Mouse (Mus musculus) 3134 (cell line): ENCODE results near the gene Hivep2.

Experiments
- DNase-seq: peaks from one replicate; pipeline ENCODE4 v3.0.0-alpha.2; 2011; ENCODE audit warnings: low spot score; ENCODE audit not compliant: insufficient read length; ENCODE audit errors: extremely low read depth

Gene Hivep2

GRCm38 (mm10) chr10:14072504-14072903 is 106.6 kb downstream of the Hivep2 start:
- DNase-seq: no peak

DNA sequence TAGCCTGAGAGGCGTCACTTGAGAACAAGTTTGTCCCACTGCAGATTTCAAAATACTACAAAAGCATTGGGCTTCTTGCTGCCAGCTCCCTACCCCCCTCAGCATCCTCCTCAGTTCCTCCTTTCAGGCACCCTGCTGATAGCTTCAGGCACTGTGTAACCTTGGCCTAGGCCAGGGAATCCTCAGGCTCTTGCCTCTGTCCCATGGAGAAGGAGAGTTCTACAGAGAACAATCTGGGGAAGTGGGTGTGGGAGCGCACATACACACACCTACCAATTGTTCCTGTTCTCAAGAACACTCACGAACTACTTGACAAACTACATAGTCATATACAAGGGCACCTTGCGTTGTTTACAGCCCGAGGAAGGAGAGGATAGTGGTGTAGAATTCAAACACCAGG is 109.9 kb downstream of the Hivep2 start:
- no peak for DNase-seq

GRCm38 (mm10) chr10:14076880-14077279 is 111.0 kb downstream of the Hivep2 start:
- no peak for DNase-seq

DNA sequence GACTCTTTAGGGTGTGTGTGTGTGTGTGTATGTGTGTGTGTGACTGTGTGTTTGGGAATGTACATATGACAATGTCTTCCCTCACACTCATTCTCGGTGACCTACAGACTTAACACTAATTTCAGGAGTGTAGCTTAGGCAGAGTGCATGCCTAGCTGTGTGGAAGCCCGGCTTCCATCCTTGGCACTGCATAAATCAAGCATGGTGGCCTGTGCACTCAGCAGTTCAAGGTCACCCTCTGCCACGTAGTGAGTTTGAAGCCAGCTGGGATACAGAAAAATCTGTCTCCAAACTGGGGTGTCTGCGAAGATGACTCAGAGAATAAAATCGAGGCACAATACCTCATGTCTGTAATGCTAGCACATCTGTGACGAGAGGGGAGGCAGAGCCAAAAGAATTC is 115.0 kb downstream of the Hivep2 start:
- DNase-seq: no peak

DNA sequence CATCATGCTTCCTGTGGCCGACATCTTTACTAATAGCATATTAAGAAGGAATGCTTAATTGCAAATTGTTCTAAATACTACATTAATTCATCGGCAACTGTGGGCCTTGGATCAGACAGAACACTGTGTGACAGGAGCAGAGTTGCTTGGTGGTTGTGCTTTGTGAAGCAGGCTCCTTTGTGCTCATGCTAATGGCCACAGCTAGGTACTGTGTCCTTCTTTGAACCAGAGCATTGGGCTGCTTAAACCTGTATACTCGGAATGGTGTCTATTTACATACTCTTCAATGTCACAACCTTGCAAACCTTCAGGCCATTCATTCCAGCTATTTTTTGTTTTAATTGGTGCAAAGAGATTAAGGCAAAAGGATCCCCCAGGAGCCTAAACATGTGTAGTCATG is 115.9 kb downstream of the Hivep2 start:
- no peak for DNase-seq

DNA sequence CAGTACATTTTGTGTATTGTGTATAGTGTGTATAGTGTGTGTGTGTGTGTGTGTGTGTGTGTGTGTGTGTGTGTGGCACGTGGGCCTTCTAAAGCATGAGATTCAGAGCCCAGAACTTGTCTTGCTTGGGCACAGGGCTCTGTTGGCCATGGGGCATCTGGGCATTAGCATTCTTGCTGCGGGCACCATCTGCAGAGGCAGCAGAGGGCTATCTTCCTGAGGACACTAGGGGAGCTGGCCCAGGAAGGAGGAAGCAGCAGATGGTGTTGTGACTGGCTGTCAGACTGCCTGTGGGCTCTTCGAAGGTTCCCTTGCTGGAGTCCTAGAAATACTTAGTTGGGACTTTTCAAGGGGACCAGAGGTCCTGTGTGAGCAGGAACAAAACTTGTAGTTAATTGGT is 116.4 kb downstream of the Hivep2 start:
- DNase-seq: no peak

- no peak for DNase-seq
These were observed 119.4 kb downstream of the Hivep2 start for GRCm38 (mm10) chr10:14085241-14085659.

- DNase-seq: peak; percentile 9
These were observed 120.1 kb downstream of the Hivep2 start for GRCm38 (mm10) chr10:14085882-14086515.

- no peak for DNase-seq
These were observed 121.4 kb downstream of the Hivep2 start for GRCm38 (mm10) chr10:14087316-14087715.

- no peak for DNase-seq
These were observed 123.6 kb downstream of the Hivep2 start for GRCm38 (mm10) chr10:14089488-14089887.

DNA sequence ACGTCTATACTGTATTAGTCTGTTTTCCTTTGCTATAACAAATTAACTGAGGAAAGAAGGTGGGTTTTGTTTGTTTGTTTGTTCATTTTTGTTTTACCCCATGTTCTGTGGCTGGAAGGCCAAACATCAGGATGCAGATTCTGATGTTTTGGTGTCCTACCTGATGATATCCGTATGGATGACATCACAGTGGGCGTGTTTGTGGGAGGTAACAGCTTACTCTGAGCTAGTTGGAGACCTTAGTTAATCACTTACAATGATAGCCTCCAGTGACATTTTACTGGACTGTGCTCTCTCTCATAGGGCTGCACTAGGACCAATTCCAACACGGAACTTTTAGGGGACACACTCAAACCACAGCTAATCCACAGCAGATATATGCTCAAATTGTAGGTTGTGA is 128.2 kb downstream of the Hivep2 start:
- no peak for DNase-seq

GRCm38 (mm10) chr10:14096045-14096444 is 130.2 kb downstream of the Hivep2 start:
- DNase-seq: no peak

DNA sequence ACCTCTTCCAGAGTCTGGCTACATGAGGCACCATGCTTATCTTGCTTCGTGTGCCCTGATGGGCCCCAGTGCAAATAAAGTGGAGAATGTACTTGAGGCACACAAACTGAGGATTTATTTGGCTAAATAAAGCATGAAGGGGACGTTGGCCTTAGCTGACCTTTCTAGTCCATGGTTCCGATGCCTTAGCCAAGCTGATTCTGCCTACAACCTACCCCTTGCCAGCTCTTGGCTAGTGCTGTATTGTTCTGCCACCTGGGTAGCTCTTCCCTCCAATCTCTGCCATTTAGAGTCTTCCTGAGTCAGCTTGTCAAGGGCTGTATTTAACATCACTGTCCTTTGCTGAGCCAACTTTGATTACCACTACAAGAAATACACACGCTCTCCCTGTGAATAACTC is 133.3 kb downstream of the Hivep2 start:
- no peak for DNase-seq

DNA sequence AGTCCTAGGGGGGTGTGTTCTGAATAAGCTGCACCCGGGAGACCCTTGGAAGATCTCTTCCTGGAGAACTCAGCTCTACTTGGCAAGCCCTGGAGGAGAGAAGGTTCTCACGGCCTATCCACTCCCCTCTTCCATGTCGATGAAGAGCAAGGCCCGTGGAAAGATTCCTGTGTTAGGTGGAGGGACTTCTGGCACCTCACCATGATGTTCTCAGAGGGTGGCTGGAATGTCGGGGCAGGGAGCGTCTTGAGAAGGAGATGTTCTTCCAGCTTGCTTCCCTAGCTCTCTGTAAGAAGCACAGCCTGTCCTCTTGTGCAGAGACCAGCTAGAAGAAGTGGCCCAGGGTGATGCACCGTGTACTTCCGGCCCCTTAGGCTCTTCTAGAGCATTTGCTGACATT is 134.2 kb downstream of the Hivep2 start:
- no peak for DNase-seq

- no peak for DNase-seq
These were observed 135.0 kb downstream of the Hivep2 start for GRCm38 (mm10) chr10:14100847-14101246.

DNA sequence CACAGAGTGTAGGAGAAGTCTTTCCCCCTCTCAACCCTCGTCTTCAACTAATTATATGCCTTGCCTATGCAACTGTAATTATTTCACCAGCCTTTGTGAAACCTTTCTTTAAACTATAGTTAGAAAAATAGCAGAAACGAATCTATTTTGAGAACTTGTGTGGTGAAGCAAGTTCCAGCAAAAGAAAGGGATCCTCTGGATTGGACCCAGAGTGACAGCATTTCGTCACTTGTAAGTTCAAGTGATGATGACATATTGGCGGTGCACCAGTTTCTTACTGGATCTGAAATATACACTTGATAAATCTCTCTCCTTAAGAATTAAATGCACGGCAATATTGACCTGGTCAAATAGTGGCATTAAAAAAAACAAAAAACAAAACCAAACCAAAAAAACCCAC is 136.1 kb downstream of the Hivep2 start:
- no peak for DNase-seq

DNA sequence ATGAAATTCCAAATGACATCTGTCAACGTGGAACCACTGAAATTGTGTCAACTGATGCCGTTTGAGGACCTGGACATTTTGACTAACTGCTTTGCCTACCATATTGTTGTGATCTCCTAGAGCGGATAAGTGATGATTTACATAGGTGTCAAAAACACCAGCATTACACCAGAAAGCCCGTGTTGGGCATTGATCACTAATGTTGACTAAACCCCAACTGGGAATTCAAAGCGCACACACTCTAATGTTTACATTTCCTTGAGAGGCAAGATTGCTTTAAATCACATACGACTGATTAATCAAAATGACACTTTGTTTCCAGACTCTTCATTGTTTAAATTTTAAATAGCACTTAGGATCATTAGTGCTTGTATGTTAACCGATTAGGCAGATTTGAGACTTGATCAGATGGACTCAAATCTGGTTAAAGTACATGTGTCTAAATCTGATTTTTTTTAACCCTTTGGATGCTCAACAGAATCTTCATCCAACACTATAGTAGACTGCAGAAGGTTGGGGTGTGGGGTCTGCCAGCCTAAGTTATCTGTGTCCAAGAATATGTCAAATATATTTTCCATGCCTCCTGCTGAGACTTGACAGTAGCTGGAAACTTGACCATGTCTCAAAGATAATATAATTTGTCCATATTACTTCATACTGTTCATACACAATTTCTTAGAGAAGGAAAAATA is 142.3 kb downstream of the Hivep2 start:
- no peak for DNase-seq

- DNase-seq: no peak
These were observed 150.0 kb downstream of the Hivep2 start for GRCm38 (mm10) chr10:14115846-14116245.

DNA sequence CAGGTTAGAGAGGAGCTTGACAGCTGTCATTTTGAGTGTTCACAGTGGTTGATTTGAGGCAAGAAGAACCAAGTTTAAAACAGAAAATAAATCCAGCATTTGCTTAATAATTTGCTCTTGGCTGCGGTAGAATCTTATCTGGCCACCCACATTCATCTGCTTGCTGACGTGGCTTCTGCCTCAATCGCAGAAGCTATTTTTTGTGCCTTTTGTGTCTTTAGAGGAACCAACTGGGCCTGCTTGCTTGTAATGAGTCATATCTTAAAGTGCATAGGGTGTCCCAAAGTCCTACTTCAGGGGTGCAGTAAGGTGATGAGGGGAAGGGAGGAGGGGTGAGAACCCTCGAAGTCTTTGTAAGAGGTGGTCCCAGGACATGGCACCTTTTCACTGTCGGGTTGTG is 151.1 kb downstream of the Hivep2 start:
- no peak for DNase-seq

GRCm38 (mm10) chr10:14119201-14119600 is 153.3 kb downstream of the Hivep2 start:
- no peak for DNase-seq

DNA sequence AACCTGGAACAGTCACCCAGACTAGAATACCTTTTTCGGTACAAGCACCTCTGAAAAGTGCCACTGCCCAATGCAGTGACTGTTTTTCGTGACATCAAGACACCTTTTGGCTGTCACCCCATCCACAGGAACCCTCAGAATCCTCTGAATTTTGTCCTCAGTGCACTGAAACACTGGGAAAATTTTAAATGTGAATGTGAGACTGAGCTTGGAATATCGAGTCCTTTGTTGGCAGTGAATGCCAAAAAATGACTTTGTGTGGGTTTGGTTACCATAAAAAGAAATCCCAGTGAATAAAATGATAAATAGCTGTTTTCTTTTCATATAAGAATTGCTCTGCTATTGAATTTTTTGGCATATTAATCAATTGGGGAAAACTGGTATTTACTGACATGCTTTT is 154.6 kb downstream of the Hivep2 start:
- no peak for DNase-seq

DNA sequence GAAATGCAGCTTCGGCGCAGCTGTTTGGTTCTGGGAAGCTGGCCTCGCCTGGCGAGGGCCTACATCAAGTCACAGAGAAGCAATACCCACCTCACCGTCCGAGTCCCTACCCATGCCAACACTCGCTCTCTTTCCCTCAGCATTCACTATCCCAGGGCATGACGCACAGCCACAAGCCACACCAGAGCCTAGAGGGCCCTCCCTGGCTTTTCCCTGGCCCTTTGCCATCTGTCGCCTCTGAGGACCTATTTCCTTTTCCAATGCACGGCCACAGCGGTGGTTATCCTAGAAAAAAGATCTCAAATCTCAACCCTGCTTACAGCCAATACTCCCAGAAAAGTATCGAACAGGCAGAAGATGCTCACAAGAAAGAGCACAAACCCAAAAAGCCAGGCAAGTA is 162.0 kb downstream of the Hivep2 start:
- no peak for DNase-seq

DNA sequence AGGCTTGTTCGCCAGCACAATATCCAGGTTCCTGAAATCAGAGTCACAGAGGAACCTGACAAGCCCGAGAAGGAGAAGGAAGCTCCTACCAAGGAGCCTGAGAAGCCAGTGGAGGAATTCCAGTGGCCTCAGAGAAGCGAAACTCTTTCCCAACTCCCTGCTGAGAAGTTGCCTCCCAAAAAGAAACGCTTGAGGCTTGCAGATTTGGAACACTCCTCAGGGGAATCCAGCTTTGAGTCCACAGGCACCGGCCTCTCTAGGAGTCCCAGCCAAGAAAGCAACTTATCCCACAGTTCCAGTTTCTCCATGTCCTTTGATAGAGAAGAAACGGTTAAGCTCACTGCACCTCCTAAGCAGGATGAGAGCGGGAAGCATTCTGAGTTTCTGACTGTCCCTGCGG is 164.4 kb downstream of the Hivep2 start:
- DNase-seq: no peak
